Mouse (Mus musculus): ENCODE results near the gene Ranbp6. TPM values are rescaled to one million over a fixed set of nuclear protein-coding genes. Genes with fewer than 3 reads are reported as not detected.

Ranbp6 gene
- total RNA-seq, 1 experiment from 2014 or later: 33.3 TPM

DNA sequence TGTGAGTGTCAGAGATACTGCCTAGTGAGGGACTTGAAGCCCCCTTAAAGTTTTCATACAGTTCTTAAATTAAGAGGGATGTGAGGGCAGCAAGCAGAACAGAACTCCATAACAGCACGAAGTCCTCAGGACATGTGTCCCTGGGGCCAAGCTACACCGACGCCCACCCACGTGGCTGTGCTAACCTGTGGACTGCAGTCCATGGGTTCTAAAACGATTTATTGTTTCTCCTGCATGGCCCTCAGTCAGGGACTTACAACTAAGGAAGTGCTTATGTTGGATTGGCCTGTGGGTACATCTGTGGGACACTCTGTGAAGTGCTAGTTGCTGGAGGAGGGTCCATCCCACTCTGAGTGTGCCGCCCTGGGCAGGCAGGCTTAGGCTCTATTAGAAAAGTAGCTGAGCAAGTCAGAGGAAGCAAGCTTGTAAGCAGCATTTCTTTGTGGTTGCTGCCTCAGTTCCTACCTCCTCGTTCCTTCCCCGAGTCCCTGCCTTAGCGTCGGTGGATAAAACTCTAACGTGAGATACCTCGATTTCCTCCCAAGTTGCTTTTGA is 10.8 kb upstream of the Ranbp6 start:
- ATAC-seq (ENCODE audit: extremely low read depth, insufficient number of reproducible peaks, low FRiP score, poor library complexity, severe bottlenecking): no peak

DNA sequence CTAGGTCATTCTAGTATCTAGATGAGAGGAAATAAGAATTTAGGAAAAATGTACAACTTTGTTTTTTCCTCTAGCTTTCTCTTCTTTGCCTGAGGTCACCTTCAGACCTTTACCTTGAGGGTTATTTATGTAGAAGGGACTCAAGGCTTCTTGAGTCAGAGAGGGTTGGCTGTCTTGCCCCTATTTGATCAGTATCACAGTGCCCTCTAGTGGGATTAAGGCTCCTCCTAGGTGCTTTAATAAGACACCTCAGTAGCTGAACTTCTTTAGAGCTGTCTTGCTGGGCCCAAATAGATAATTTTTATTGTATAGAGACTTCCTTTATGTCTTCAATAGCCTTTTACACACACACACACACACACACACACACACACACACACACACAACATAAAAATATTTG is 8.2 kb upstream of the Ranbp6 start:
- ATAC-seq (ENCODE audit: extremely low read depth, insufficient number of reproducible peaks, low FRiP score, poor library complexity, severe bottlenecking): peak; percentile 80

DNA sequence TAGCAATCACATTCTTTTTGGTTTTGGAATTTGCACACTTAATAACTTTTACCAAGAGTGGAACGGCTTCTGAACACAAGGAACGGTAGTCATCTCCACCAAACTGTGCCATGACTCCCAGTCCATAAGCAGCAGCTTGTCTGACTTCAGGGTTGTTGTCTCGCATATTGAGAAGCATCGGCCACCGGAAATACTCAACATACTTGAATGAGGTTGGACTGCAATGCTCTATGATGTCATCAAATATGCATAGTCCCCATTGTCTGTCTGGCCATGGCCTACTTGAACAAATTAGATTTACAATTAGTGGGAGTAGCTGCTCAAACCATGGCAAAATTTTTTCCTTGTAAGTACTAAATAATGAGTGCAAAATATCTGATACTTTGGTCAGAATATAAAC is 2.8 kb downstream of the Ranbp6 start:
- no peak for ATAC-seq (ENCODE audit: extremely low read depth, insufficient number of reproducible peaks, low FRiP score, poor library complexity, severe bottlenecking)

DNA sequence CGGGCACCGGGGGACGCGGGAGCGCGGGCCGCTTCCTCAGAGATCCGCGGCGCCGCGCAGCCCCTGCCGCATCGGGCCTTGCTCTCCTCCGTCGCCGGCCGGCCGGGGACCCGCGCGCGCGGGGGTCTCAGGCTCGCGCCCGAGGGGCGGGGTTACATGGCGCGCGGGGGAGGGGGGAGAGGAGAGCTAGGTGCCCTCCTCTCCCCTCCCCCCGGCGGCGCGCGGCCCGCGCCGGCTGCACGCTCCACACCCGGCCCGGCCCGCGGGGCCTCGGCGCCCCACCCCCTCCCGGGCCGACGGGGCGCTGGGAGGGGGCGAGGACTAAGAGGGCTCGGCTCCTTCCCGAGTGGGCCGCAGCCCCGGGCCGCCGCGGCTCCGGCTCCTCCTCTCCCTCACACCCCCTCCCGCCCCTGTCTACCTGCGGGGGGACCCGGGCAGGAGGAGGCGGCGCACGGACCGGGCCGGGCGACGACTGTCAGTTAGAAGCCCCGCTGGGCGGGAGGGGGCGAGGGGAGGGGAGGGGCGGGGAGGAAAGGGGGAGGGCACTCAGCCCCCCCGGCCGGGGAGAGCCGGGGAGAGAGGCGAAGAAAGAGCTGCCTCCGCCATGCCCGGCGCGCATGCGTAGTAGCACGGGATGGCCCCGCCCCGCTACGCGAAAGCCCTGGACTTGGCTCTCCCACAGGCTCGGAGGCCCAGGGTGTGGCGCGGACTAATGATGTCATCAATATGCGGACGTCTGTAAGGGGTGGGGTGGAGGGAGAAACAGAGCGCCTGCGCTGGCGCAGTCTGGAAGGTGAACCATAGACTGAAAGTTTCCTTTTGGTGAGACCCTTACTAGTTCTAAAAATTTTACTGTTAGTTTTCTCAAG is 6.6 kb downstream of the Ranbp6 start, which contains the start of gene 9930021J03Rik:
Gene 9930021J03Rik (minus strand): TSS at position 73 of the 869 bp plus-strand sequence.
- peak; percentile 97 for ATAC-seq (ENCODE audit: extremely low read depth, insufficient number of reproducible peaks, low FRiP score, poor library complexity, severe bottlenecking)

DNA sequence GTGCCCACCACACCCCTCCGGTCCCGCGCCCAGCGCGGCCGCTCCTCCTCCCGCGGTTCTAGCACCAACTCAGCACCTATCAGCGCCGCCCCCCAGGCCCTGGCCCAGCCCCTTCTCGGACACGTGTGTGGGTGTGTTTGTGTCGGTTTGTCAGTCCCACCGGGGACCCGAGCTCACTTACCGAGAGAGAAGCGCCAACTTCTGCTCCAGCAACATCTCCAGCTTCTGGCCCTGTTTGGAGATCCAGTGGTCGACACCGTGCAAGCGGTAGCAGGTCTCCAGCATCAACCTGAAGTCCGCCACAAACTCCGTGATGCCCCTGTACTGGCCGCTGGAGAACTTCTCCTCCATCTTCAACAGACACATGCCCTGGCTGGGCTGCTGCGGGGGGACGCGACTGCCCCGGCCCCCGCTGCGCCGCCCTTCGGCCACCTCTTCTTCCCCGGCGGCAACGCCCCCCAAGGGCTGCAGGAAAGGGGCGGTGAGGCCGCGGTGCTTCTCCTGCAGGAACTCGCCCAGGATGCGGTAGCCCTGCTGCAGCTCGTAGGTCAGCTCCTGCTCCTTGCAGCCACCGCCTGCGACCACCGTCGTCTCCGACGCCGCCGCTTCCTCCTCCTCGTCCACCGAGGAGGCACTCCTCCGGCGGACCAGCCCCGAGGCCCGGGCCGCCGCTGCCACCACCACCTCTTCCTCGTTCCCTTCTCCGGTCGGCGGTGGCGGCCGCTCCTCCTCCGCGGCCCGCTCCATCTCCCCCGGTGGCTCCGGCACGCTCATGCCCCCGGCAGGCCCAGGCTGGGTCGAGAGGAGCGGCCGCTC is 7.5 kb downstream of the Ranbp6 start:
- ATAC-seq (ENCODE audit: extremely low read depth, insufficient number of reproducible peaks, low FRiP score, poor library complexity, severe bottlenecking): peak; percentile 67

DNA sequence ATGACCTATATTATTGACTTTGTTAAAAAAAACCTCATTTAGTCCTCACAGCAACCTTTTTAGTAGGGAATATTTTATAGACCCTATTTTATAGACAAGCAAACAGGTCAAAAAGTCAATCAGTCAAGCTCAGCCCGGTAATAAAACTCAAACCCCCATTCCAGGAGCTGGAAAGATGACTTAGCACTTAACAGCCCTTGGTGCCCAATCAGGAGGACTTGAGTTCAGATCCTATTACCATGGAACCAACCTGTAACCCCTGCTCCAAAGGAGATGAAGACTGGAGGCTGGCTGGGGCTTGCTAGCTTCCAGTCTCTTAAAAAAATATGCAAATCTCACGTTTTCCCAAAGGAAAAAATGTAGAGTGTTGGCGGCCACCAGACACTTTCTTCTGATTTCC is 8.8 kb downstream of the Ranbp6 start:
- no peak for ATAC-seq (ENCODE audit: extremely low read depth, insufficient number of reproducible peaks, low FRiP score, poor library complexity, severe bottlenecking)

DNA sequence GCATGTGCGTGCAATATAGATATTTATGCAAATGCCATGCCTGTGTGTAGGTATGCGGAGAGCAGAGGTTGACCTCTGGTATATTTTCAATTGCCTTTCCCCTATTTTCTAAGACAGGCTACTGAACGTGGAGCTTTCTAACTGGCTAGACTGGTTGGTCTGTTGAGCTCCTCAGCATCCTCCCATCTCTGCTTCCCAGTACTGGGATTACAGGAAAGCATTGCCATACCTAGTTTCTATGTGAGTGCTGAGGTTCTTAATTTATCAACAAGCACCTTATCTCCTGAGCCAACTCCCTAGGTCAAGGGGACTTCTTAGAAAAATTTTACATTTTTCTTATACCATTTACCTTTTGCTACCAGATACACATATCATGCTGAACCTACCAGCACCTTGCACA is 15.4 kb downstream of the Ranbp6 start:
- no peak for ATAC-seq (ENCODE audit: extremely low read depth, insufficient number of reproducible peaks, low FRiP score, poor library complexity, severe bottlenecking)

DNA sequence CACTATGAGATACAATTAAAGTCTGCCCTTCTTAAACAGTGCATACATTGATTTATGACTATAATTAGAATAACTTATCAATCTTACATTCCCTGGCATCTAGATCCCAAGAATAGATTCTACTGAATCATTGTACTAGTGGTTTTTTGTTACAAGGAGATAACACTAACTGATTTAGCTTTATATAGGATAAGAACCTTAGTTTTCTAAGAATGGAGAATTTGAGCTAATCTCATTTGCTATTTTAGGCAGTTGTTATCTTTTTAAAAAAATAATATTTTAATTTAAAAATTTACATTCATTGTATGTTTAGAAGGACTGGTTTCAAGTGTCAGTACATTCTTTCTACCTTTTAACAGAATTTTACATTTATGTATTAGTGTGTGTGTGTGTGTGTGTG is 24.8 kb downstream of the Ranbp6 start:
- ATAC-seq (ENCODE audit: extremely low read depth, insufficient number of reproducible peaks, low FRiP score, poor library complexity, severe bottlenecking): no peak

DNA sequence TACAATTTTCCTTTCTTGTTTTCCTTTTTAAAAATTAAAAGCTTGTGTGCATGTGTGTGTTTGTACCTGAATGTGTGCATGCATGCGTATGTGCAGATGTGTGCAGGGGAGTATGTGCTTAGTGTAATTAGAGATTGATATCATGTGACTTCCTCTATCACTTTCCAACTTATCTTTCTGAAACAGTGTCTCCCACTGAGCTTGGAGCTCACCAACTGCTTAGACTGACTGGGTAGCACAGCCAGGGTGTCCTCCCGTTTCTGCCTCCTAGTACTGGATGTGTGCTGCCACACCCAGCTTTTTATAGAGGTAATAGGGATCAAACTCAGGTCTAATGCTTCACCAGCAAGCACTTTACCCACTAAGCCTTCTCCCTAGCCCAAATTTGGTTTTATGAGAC is 29.9 kb downstream of the Ranbp6 start:
- no peak for ATAC-seq (ENCODE audit: extremely low read depth, insufficient number of reproducible peaks, low FRiP score, poor library complexity, severe bottlenecking)

Other genes with a start within 250 kb of the Ranbp6 start
- gene Ermp1, start 164.6 kb downstream of the Ranbp6 start, total RNA-seq (2017): 24.7 and 27.1 TPM in 2 replicates
- gene Mlana, start 115.2 kb downstream of the Ranbp6 start, total RNA-seq (2017): not detected in 2 replicates
- 20.9 and 27.9 TPM in 2 replicates for gene 9930021J03Rik, start 7.0 kb downstream of the Ranbp6 start, total RNA-seq (2017)
- not detected in 2 replicates for gene Il33, start 112.1 kb upstream of the Ranbp6 start, total RNA-seq (2017)
- gene Trpd52l3, start 190.8 kb upstream of the Ranbp6 start, total RNA-seq (2017): not detected in 2 replicates
- gene Uhrf2, start 217.5 kb upstream of the Ranbp6 start, total RNA-seq (2017): 71.7 and 76.3 TPM in 2 replicates

All from neutrophil, adult 5-6 weeks (primary cell).